Mouse (Mus musculus) cerebellum, adult 2 months (tissue): Measurements from ENCODE around the gene Prrg4. TPM values are rescaled to one million over a fixed set of nuclear protein-coding genes. Genes with fewer than 3 reads are reported as not detected.
"Not testable (repeated sequence)": the region's sequence is repeated elsewhere in the genome, so short reads cannot be mapped to it uniquely, and the experiment has no call there.

Experiments used
- DNase-seq, 2 experiments: peaks; one replicate each; pipeline ENCODE4 v3.0.0; 2021
- H3K27ac ChIP-seq: fragments of 200-500 bp; 2 replicates; pipeline ENCODE4 v1.5.1; 2012; ENCODE audit warnings: low read length, control low read depth, inconsistent platforms; ENCODE audit not compliant: insufficient read depth
- H3K27me3 ChIP-seq: fragments of 200-500 bp; 2 replicates; pipeline ENCODE4 v1.6.1; 2012; ENCODE audit warnings: inconsistent platforms, mild to moderate bottlenecking, low read length, moderate library complexity; ENCODE audit not compliant: control insufficient read depth, insufficient read depth
- H3K4me1 ChIP-seq: fragments of 200-500 bp; 2 replicates; pipeline ENCODE4 v1.6.1; 2011; ENCODE audit warnings: low read length; ENCODE audit not compliant: control insufficient read depth, insufficient read depth
- H3K4me3 ChIP-seq: fragments of 200-500 bp; replicated peaks from 2 replicates; pipeline ENCODE3; 2011; ENCODE audit warnings: mild to moderate bottlenecking, low read depth, low read length, control low read depth; ENCODE audit not compliant: insufficient read depth
- CTCF ChIP-seq: fragments of 200-500 bp; IDR thresholded peaks from 2 replicates; pipeline ENCODE4 v1.5.1; 2011; ENCODE audit warnings: low read depth, mild to moderate bottlenecking, control low read depth, low read length, moderate library complexity, borderline replicate concordance; ENCODE audit not compliant: insufficient read depth
- POLR2A ChIP-seq: fragments of 200-500 bp; IDR thresholded peaks from 2 replicates; pipeline ENCODE4 v1.6.1; 2011; ENCODE audit warnings: low read length, control low read depth, borderline replicate concordance; ENCODE audit not compliant: insufficient read depth
- WGBS: fragments of 180-500 bp; shearing (Covaris S2); methylation state at CpG from one replicate; pipeline ENCODE4 v1.1.7; 2018; 5-methylcytosine and 5-hydroxymethylcytosine counted together
- polyA plus RNA-seq: library from polyadenylated mRNA; depleted of rRNA; stranded (reverse); fragments of >200 nt; gene quantifications from 2 replicates; pipeline ENCODE4 v1.2.3, GENCODE M21; 2012

Prrg4 gene
- polyA plus RNA-seq, 1 experiment: 0.16 TPM

GRCm38 (mm10) chr2:104860426-104860825, 10.8 kb upstream of the Prrg4 start:
- Histone ChIP-seq H3K4me1 (no peaks in the 10 kb centered on the region), H3K27ac (no peak overlapping the region), H3K27me3 (no peaks in the 10 kb centered on the region), H3K4me3 (no peak overlapping the region)
- 66% methylated on average over 10 of the region's 10 CpGs for WGBS
- TF ChIP-seq CTCF: no peak
- no peak for TF ChIP-seq POLR2A
- DNase-seq: no peak

DNA sequence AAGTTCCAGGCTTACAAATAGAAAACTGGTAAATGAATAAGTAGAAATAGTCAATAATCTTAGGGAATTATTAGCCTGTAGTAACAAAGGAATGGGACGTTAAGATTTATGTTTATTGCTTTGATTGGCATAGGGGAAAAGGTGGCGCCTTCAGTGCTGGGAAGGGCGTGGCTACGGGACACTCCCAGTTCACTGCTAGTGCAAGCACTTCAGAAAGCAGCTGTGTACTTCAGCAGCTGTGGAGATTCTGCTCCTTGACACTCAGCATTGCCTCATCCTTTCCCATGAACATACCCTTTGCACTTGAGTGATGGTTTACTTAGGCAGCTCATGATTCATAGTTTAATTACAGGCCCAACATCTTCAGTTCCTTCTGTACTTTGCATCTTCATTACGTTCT, 9.4 kb upstream of the Prrg4 start:
- H3K4me1 ChIP-seq: no peaks in the 10 kb centered on the region
- H3K4me3 ChIP-seq: no peak overlapping the region
- H3K27me3 ChIP-seq: no peaks in the 10 kb centered on the region
- H3K27ac ChIP-seq: no peak overlapping the region
- TF ChIP-seq POLR2A (no peak), CTCF (no peak)
- 87% methylated on average over 5 of the region's 5 CpGs for WGBS
- DNase-seq: no peak

DNA sequence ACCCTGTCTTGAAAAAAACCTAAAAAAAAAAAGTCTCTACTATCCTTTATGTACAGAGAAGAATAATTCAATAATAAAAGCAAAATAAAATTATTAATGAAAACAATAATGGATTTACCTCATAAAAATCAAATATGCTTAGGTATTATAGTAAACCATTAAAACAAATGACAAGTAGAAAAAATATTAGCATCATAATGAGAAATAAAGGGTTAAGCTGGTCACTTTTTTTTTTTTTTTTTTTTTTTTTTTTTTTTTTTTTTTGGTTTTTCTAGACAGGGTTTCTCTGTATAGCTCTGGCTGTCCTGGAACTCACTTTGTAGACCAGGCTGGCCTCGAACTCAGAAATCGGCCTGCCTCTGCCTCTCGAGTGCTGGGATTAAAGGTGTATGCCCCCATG, 8.4 kb upstream of the Prrg4 start:
- not testable (repeated sequence) for H3K27me3 ChIP-seq, H3K4me3 ChIP-seq, DNase-seq, H3K4me1 ChIP-seq, H3K27ac ChIP-seq
- 87% methylated on average over 3 of the region's 3 CpGs for WGBS

DNA sequence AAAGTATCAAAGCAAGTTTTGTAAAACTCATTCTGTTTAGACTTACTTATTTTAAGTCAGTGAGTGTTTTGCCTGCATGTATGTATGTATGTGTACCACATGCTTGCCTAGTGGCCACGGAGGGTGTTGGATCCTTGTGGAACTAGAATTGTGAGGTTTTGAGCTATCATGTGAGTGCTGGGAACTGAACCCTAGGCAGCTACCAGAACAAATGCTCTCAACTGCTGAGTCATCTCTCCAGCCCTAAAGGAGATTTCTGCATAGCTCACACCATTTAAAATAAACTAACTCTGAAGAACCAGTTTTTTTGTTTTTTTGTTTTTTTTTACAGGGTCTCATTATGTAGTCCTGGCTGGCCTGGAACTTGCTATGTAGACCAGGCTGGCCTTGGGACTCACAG, 6.5 kb upstream of the Prrg4 start:
- Histone ChIP-seq H3K27me3 (no peaks in the 10 kb centered on the region), H3K27ac (no peak overlapping the region), H3K4me3 (no peak overlapping the region), H3K4me1 (no peaks in the 10 kb centered on the region)
- no peak for DNase-seq
- TF ChIP-seq POLR2A: no peak
- no peak for TF ChIP-seq CTCF
- WGBS: 66% methylated on average over 1 of the region's 1 CpGs

DNA sequence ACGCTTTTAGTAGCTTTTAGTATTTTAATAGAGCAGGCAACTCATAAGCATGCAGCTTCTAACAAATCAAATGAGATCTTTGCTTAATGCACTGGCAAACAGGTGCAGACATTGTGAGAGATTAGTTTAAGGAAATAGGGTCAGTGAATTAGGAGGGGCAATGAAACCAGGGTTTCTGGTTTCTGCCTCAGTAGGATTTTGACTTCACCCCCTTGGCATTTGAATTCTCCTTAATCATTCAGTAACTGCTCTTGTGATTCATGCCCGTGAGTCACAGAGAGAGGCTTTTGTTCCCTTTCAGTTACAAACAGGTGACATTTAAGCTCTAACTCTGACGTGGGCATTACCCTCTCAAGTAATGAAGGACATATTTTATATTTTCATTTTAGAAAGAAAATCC, 6.1 kb upstream of the Prrg4 start:
- TF ChIP-seq POLR2A (no peak), CTCF (no peak)
- WGBS: 62% methylated on average over 3 of the region's 3 CpGs
- no peaks in the 10 kb centered on the region for H3K4me1 ChIP-seq
- no peak overlapping the region for H3K27ac ChIP-seq
- no peak for DNase-seq
- H3K4me3 ChIP-seq: no peak overlapping the region
- no peaks in the 10 kb centered on the region for H3K27me3 ChIP-seq

DNA sequence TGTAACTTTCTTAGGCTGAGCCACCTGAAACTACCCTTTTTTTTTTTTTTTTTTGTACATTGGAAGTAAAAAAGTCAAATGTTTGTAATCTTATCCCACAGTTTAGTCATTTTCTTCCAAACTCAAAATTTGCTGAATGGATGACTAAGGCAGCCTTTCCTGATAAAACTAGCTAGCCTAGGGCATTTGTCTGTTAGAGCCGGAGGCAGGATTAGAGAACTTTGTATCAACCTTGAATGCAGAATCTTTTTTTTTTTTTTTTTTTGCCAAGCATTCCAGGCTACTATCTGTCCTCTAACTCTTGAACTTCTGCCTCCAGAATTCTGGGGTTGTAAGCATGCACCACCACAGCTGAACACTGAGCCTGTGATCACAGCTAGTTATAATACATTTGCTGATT, 5.2 kb upstream of the Prrg4 start:
- DNase-seq: no peak
- TF ChIP-seq POLR2A (no peak), CTCF (no peak)
- 97% methylated on average over 1 of the region's 1 CpGs for WGBS
- H3K27ac ChIP-seq: no peak overlapping the region
- no peak overlapping the region for H3K4me3 ChIP-seq
- no peaks in the 10 kb centered on the region for H3K27me3 ChIP-seq
- no peaks in the 10 kb centered on the region for H3K4me1 ChIP-seq

DNA sequence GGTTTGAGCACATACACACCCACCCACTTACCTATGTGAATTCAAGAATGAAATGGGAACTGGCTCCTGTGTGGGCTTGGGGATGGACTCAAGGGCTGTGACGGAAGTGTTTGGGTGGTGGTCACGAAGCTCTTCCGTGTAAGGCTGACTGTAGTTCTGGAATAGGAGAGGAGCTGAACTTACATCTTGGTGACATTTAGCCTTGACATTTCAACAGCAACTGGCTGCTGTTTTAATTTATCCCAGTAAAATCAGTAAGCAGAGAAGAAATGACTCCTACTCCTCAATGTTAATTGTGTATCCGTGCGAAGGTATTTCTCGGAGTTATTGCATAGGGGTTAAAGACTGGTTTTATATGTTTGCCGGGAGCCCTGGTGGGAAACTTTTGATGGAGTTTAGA, 2.9 kb upstream of the Prrg4 start:
- TF ChIP-seq CTCF: no peak
- TF ChIP-seq POLR2A: no peak
- 94% methylated on average over 7 of the region's 7 CpGs for WGBS
- H3K27ac ChIP-seq: no peak overlapping the region
- H3K27me3 ChIP-seq: no peaks in the 10 kb centered on the region
- DNase-seq: no peak
- no peaks in the 10 kb centered on the region for H3K4me1 ChIP-seq
- no peak overlapping the region for H3K4me3 ChIP-seq

- Histone ChIP-seq H3K4me3 (no peak overlapping the region), H3K27ac (no peak overlapping the region), H3K4me1 (no peaks in the 10 kb centered on the region), H3K27me3 (no peaks in the 10 kb centered on the region)
- TF ChIP-seq POLR2A: no peak
- no peak for TF ChIP-seq CTCF
- 13% methylated on average over 5 of the region's 5 CpGs for WGBS
- no peak for DNase-seq
These were observed 2.0 kb upstream of the Prrg4 start for GRCm38 (mm10) chr2:104851686-104852085.

GRCm38 (mm10) chr2:104849991-104850359, 299 bp upstream of the Prrg4 start:
- WGBS: 51% methylated on average over 3 of the region's 3 CpGs
- TF ChIP-seq CTCF: no peak
- TF ChIP-seq POLR2A: no peak
- no peak overlapping the region for H3K27ac ChIP-seq

More at GRCm38 (mm10) chr2:104849991-104850359, 299 bp upstream of the Prrg4 start:
- H3K4me1 ChIP-seq: no peaks in the 10 kb centered on the region
- no peaks in the 10 kb centered on the region for H3K27me3 ChIP-seq
- peak overlapping the region; percentile 51 for H3K4me3 ChIP-seq
- no peak for DNase-seq
